Comparison of ENCODE assay signal across 8 mouse cellular contexts in genomic region chr5:36330472-36331155, GRCm38 (mm10).
DNase-seq lines count a peak whose midpoint lies in the region; ATAC-seq lines count a peak whose summit lies in the region.
"Had no signal": no experiment of that assay in that cellular context is flagged by ENCODE, and none has a peak within 500 bp of the region (broad histone marks: within the 10 kb centered on the region; RNA-seq: fewer than 3 reads in every experiment).

No protein-coding gene starts in this region.

- WGBS in intestine, embryonic 15.5 days: 33% methylated on average over 21 of the region's 21 CpGs
- WGBS in intestine, embryonic 16.5 days: 38% methylated on average over 21 of the region's 21 CpGs
- WGBS in forebrain, embryonic 15.5 days: 63% methylated on average over 21 of the region's 21 CpGs
- WGBS in hindbrain, embryonic 16.5 days: 41% methylated on average over 21 of the region's 21 CpGs
- 54% methylated on average over 21 of the region's 21 CpGs for WGBS in midbrain, embryonic 12.5 days

- no peak overlapping the region for H3K4me3 ChIP-seq in intestine, embryonic 15.5 days (replicated peaks)
- H3K4me3 ChIP-seq in intestine, embryonic 16.5 days (ENCODE audit: low read length): no peak overlapping the region
- no peak overlapping the region for H3K4me3 ChIP-seq in forebrain, embryonic 15.5 days
- H3K4me3 ChIP-seq in hindbrain, embryonic 16.5 days (ENCODE audit: low read length): no peak overlapping the region
- H3K4me3 ChIP-seq in midbrain, embryonic 12.5 days: no peak overlapping the region

- 0 out of 2 replicates have a peak, but pooled peaks have one; percentile 14 for ATAC-seq in intestine, embryonic 15.5 days
- ATAC-seq in intestine, embryonic 16.5 days: no peak
- ATAC-seq in forebrain, embryonic 15.5 days (replicated peaks): no peak; the same call in none of the 2 replicates
- peak; percentile 31; the same call in 1 of the 2 replicates for ATAC-seq in hindbrain, embryonic 16.5 days
- peak; percentile 50; the same call in 1 of the 2 replicates for ATAC-seq in midbrain, embryonic 12.5 days (ENCODE audit: low FRiP score, low read depth)
- ATAC-seq in activated CD4-positive, CD25-positive, alpha-beta regulatory T cell, adult 4 months: no peak

- H3K4me1 ChIP-seq in intestine, embryonic 15.5 days (replicated peaks): peaks cover 18% of the 10 kb centered on the region; the same call in 1 of the 2 replicates
- peaks cover 17% of the 10 kb centered on the region; the same call in 1 of the 2 replicates for H3K4me1 ChIP-seq in intestine, embryonic 16.5 days (ENCODE audit: control insufficient read depth, insufficient read depth, low read length)
- H3K4me1 ChIP-seq in forebrain, embryonic 15.5 days: peaks cover 22% of the 10 kb centered on the region
- peaks cover 15% of the 10 kb centered on the region for H3K4me1 ChIP-seq in hindbrain, embryonic 16.5 days (ENCODE audit: control insufficient read depth, insufficient read depth, low read depth, low read length)
- H3K4me1 ChIP-seq in midbrain, embryonic 12.5 days: peaks cover 32% of the 10 kb centered on the region

- no peak overlapping the region for H3K4me2 ChIP-seq in intestine, embryonic 15.5 days (replicated peaks)
- no peak overlapping the region for H3K4me2 ChIP-seq in intestine, embryonic 16.5 days (ENCODE audit: low read depth, low read length)
- H3K4me2 ChIP-seq in forebrain, embryonic 15.5 days (replicated peaks): no peak overlapping the region
- peak overlapping the region; percentile 11; the same call in 1 of the 2 replicates for H3K4me2 ChIP-seq in hindbrain, embryonic 16.5 days (ENCODE audit: low read length)
- no peak overlapping the region; the same call in 1 of the 2 replicates for H3K4me2 ChIP-seq in midbrain, embryonic 12.5 days (replicated peaks)

- no peak overlapping the region for H3K9ac ChIP-seq in intestine, embryonic 15.5 days
- H3K9ac ChIP-seq in intestine, embryonic 16.5 days (ENCODE audit: low read depth, low read length): no peak overlapping the region
- no peak overlapping the region for H3K9ac ChIP-seq in forebrain, embryonic 15.5 days (replicated peaks)
- H3K9ac ChIP-seq in hindbrain, embryonic 16.5 days (ENCODE audit: low read depth, low read length): 0 out of 2 replicates have a peak overlapping the region, but pooled peaks have one; percentile 26
- H3K9ac ChIP-seq in midbrain, embryonic 12.5 days (replicated peaks): no peak overlapping the region

- no peak overlapping the region for H3K27ac ChIP-seq in intestine, embryonic 15.5 days
- H3K27ac ChIP-seq in intestine, embryonic 16.5 days (ENCODE audit: low read length): no peak overlapping the region
- H3K27ac ChIP-seq in forebrain, embryonic 15.5 days (replicated peaks): 0 out of 2 replicates have a peak overlapping the region, but pooled peaks have one; percentile 25
- H3K27ac ChIP-seq in hindbrain, embryonic 16.5 days (ENCODE audit: low read depth, low read length): peak overlapping the region; percentile 36; the same call in 1 of the 2 replicates
- peak overlapping the region; percentile 67 for H3K27ac ChIP-seq in midbrain, embryonic 12.5 days (replicated peaks)

- DNase-seq in retina, embryonic 14.5 days (ENCODE audit: low spot score): no peak
- DNase-seq: cerebellum, adult 8-10 months had no signal

- no peaks in the 10 kb centered on the region for H3K27me3 ChIP-seq in intestine, embryonic 15.5 days (replicated peaks)
- H3K27me3 ChIP-seq in intestine, embryonic 16.5 days (replicated peaks; ENCODE audit: control insufficient read depth, insufficient read depth, low read length): no peaks in the 10 kb centered on the region
- H3K27me3 ChIP-seq in forebrain, embryonic 15.5 days: no peaks in the 10 kb centered on the region
- no peaks in the 10 kb centered on the region for H3K27me3 ChIP-seq in hindbrain, embryonic 16.5 days (replicated peaks; ENCODE audit: control insufficient read depth, insufficient read depth, low read length)
- H3K27me3 ChIP-seq in midbrain, embryonic 12.5 days: no peaks in the 10 kb centered on the region

- H3K9me3 ChIP-seq in intestine, embryonic 15.5 days: no peaks in the 10 kb centered on the region
- H3K9me3 ChIP-seq in intestine, embryonic 16.5 days (ENCODE audit: control insufficient read depth, low read length): no peaks in the 10 kb centered on the region
- H3K9me3 ChIP-seq in forebrain, embryonic 15.5 days: no peaks in the 10 kb centered on the region
- H3K9me3 ChIP-seq in hindbrain, embryonic 16.5 days (ENCODE audit: control insufficient read depth, low read length): no peaks in the 10 kb centered on the region
- H3K9me3 ChIP-seq in midbrain, embryonic 12.5 days: no peaks in the 10 kb centered on the region

- no peaks in the 10 kb centered on the region for H3K36me3 ChIP-seq in intestine, embryonic 15.5 days
- no peaks in the 10 kb centered on the region for H3K36me3 ChIP-seq in intestine, embryonic 16.5 days (ENCODE audit: control insufficient read depth, insufficient read depth, low read length)
- no peaks in the 10 kb centered on the region for H3K36me3 ChIP-seq in forebrain, embryonic 15.5 days
- no peaks in the 10 kb centered on the region for H3K36me3 ChIP-seq in hindbrain, embryonic 16.5 days (ENCODE audit: control insufficient read depth, insufficient read depth, low read length)
- H3K36me3 ChIP-seq in midbrain, embryonic 12.5 days: no peaks in the 10 kb centered on the region

Comparison
In these comparisons a context has a peak if more than half of its experiments do, and no peak if none do; other contexts are left out.
1. ATAC-seq: peak in intestine, embryonic 15.5 days (single experiment), hindbrain, embryonic 16.5 days (single experiment) and midbrain, embryonic 12.5 days (single experiment); none in intestine, embryonic 16.5 days (single experiment), forebrain, embryonic 15.5 days (single experiment) and activated CD4-positive, CD25-positive, alpha-beta regulatory T cell, adult 4 months (single experiment).
2. H3K27ac ChIP-seq: peak in forebrain, embryonic 15.5 days (single experiment), hindbrain, embryonic 16.5 days (single experiment) and midbrain, embryonic 12.5 days (single experiment); none in intestine, embryonic 15.5 days (single experiment) and intestine, embryonic 16.5 days (single experiment).